Mouse (Mus musculus) fat pad, adult 2 months (tissue): Measurements from ENCODE around the gene Olfr355.

Experiments
- DNase-seq: peaks from one replicate; pipeline ENCODE4 v3.0.0-alpha.2; 2011; ENCODE audit warnings: low read depth, low spot score; ENCODE audit errors: extremely low read depth

Olfr355 gene

DNA sequence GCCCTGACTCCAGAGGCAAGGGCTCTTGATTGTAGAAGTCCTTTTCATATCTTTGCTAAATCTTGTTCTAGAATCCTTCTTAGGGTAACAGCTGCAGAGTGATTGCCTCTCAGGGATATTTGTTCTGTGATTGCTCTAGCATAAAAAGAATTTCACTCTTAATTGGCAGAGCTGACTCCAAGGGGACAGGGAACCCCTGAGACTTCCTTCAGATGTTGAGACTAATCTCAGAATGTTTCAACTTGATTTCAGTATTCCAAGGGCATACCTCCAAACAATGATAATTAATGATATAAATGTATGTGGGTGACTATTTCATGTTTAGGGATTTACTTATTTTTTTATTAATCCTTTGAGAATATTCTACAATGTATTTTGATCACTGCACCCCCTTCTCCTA is at the start of gene Olfr355:
Olfr355 (minus strand) TSS at position 101 of the 400 bp plus-strand sequence.
- DNase-seq = no peak

DNA sequence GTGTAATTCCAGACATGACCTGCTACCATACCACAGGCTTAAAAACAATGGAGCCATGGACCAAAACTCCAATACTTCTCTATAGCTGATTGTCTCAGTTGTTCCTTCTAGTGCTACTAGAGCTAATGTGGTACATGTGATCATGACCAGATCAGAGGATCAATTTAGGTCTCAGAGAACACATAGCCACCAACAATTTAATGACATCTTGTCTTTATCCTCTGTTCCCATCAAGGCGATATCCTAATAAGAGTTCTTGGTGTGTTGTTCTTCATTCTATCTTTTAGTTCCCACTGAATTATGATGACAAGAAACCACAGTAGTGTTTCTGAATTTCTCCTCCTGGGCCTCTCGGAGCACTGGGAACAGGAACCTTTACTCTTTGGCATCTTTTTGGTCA is 8.1 kb upstream of the Olfr355 start, which contains the start of gene Olfr356:
Olfr356 (plus strand) TSS at position 301 of the 400 bp plus-strand sequence.
- DNase-seq = no peak

DNA sequence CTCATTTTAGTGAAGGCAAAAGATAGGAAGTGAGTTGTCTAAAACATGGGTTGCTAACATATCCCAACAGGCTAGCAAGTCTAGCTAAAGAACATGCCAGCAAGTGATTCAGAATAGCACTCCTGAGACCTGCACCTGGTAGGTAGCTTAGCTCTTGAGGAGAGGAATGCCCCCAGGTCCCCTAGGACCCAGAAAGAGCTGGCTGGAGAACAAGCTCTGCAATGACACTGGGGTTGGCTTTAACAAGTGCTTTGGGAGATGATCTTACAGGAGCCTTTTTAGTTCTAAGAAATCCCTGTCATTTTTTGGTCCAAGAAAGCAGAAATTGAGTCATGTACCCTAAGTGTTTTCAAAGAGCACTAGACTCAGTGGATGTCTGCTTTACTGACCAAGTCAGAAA is 23.3 kb downstream of the Olfr355 start, which contains the start of gene Olfr354:
Olfr354 (plus strand) TSS at position 301 of the 400 bp plus-strand sequence.
- no peak for DNase-seq

DNA sequence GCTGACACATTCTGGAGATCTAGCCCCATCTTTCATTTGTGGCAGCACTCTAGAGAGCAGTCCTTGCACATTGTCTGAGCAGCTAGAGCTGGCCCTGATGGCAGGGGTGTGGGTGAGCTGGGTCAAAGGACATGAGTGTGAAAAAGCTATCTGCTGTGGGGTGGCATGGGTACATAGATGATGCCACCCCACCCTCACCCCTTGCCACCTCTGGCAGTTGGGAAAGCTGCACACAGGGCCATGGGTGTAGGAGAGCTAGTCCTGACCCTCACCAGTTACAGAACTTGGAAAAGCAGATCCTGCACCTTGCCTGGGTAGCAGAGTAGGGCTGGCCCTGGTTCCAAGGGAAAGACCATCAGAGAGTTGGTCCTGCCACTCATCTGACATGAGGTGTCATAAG is 31.6 kb downstream of the Olfr355 start:
- no peak for DNase-seq

DNA sequence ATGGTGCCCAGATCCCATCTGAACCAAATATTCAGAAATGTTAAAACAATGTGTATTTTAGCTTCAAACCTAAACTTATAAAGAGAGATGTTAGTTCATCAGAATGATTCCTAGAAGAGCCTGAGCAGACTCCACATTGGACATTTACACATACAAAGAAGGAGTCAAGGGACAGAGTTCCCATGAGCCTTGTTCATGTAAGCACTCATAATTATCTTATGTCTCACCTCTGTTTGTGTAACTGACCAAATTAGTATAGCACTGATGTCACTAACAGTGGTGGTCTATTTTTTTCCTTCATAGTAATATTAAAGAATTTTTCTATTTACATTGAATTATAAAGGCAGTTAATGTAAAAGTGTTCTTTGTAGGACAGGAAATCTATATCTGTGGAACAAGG is 35.9 kb downstream of the Olfr355 start, which contains the start of gene Olfr353:
Olfr353 (minus strand) TSS at position 101 of the 400 bp plus-strand sequence.
- DNase-seq = no peak
